Mouse (Mus musculus) brain, embryonic 14.5 days (tissue): ENCODE measurements around the gene Gm39566.

Source experiments
- CTCF ChIP-seq: fragments of 200-500 bp; IDR thresholded peaks from 2 replicates; pipeline ENCODE4 v1.5.1; 2012; ENCODE audit warnings: inconsistent platforms, mild to moderate bottlenecking, moderate library complexity, borderline replicate concordance; ENCODE audit not compliant: insufficient read depth, insufficient read length; ENCODE audit errors: extremely low read depth
- POLR2A ChIP-seq: fragments of 200-500 bp; IDR thresholded peaks from 2 replicates; pipeline ENCODE4 v1.6.1; 2012; ENCODE audit warnings: mild to moderate bottlenecking, inconsistent platforms, borderline replicate concordance; ENCODE audit not compliant: poor library complexity, insufficient read depth, insufficient read length, severe bottlenecking; ENCODE audit errors: extremely low read depth

- TF ChIP-seq CTCF, result no peak
- no peak for TF ChIP-seq POLR2A
Observed at GRCm38 (mm10) chr11:69828832-69829231, 13.7 kb upstream of the Gm39566 start.
